Mouse (Mus musculus) hindbrain, embryonic 16.5 days (tissue): ENCODE results near the gene Rab11fip4. TPM values are rescaled to one million over a fixed set of nuclear protein-coding genes. Genes with fewer than 3 reads are reported as not detected.

Experiments used
- ATAC-seq: fragments of 200-750 bp; cut with Nextera tagmentation; 2 replicates; pipeline ENCODE4 v1.8.0; 2017; ENCODE audit warnings: moderate TSS enrichment, moderate library complexity
- H3K27ac ChIP-seq: fragments of 300-500 bp; sonication (generic); 2 replicates; pipeline ENCODE4 v1.5.1; 2014; ENCODE audit warnings: low read depth, mild to moderate bottlenecking, control low read depth, low read length, moderate library complexity
- H3K27me3 ChIP-seq: fragments of 300-500 bp; sonication (generic); replicated peaks from 2 replicates; pipeline ENCODE4 v1.6.1; 2014; ENCODE audit warnings: low read length; ENCODE audit not compliant: control insufficient read depth, insufficient read depth
- H3K36me3 ChIP-seq: fragments of 300-500 bp; sonication (generic); 2 replicates; pipeline ENCODE4 v1.6.1; 2014; ENCODE audit warnings: mild to moderate bottlenecking, low read length, moderate library complexity, mixed read lengths; ENCODE audit not compliant: control insufficient read depth, insufficient read depth
- H3K4me1 ChIP-seq: fragments of 300-500 bp; sonication (generic); 2 replicates; pipeline ENCODE4 v1.6.1; 2014; ENCODE audit warnings: low read depth, low read length; ENCODE audit not compliant: control insufficient read depth, insufficient read depth
- H3K4me2 ChIP-seq: fragments of 300-500 bp; sonication (generic); 2 replicates; pipeline ENCODE4 v1.6.1; 2014; ENCODE audit warnings: mild to moderate bottlenecking, low read length, control low read depth, moderate library complexity
- H3K4me3 ChIP-seq: fragments of 300-500 bp; sonication (generic); 2 replicates; pipeline ENCODE4 v1.5.1; 2014; ENCODE audit warnings: mild to moderate bottlenecking, low read length, control low read depth, moderate library complexity
- H3K9ac ChIP-seq: fragments of 300-500 bp; sonication (generic); 2 replicates; pipeline ENCODE4 v1.6.1; 2014; ENCODE audit warnings: low read depth, mild to moderate bottlenecking, control low read depth, low read length, moderate library complexity
- H3K9me3 ChIP-seq: fragments of 300-500 bp; sonication (generic); 2 replicates; pipeline ENCODE4 v1.6.1; 2014; ENCODE audit warnings: mild to moderate bottlenecking, low read length, moderate library complexity; ENCODE audit not compliant: control insufficient read depth
- WGBS: fragments of 180-500 bp; shearing (Covaris S2); extraction: QIAGEN DNeasy Blood & Tissue Kit; methylation state at CpG from one replicate; pipeline ENCODE4 v1.1.7; 2014; 5-methylcytosine and 5-hydroxymethylcytosine counted together
- polyA plus RNA-seq: library from polyadenylated mRNA; unstranded; fragments of >200 nt; fragmentation: Nextera tagmentation; extraction: Ambion mirVana; gene quantifications from 2 replicates; pipeline ENCODE4 v1.2.1, GENCODE M21; 2015

Gene Rab11fip4
- polyA plus RNA-seq, 1 experiment from 2014 or later: 20.0 TPM

DNA sequence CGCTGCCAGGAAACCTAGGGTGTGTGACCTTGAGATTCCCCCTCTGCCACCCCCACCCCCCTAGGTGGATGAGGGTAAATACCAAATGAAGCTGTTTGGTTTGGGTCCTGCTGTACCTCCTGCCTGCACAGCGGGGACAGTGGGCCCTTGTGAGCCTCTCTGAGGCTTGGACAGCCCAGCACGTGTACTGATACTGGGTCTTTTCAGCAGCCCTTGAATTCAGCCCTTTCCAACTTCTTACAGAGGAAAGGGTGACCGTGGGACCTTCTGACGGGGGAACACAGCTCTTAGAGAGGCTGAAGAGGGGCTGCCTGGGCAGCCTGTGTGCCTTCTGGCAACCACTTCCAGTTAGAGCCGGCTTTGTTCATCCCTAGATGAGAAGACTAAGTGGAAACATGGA lies 85.0 kb downstream of the Rab11fip4 start:
- Histone ChIP-seq H3K9me3 (no peaks in the 10 kb centered on the region), H3K9ac (peak overlapping the region; percentile 39; the same call in 1 of the 2 replicates), H3K27ac (peak overlapping the region; percentile 49; the same call in 1 of the 2 replicates), H3K4me1 (peaks cover 15% of the 10 kb centered on the region), H3K27me3 (no peaks in the 10 kb centered on the region), H3K4me2 (no peak overlapping the region), H3K4me3 (no peak overlapping the region), H3K36me3 (no peaks in the 10 kb centered on the region)
- WGBS: 70% methylated on average over 6 of the region's 6 CpGs
- ATAC-seq: 0 out of 2 replicates have a peak, but pooled peaks have one; percentile 18

DNA sequence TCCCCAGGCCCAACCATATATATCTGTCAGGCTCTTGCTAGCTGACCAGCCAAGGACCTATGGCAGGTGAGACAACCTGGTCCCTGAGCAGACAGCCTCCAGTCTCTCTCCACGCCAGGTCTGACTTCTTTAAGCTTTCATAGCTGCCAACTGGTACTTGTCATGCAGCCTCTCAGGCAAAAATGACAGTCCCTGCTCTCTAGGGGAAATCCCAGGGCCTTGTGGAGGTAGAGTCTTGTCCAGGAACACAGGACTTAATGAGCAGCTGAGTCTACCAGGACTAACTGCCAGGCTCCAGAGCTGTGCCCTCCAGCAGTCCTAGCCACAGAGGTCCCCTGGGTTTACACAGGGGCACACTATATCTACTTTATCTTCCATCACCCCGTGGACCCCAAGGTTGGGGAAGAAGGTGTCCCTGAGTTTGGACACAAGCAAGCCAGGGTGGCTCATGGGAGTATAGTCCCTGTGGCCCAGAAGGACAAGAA lies 85.5 kb downstream of the Rab11fip4 start:
- H3K27ac ChIP-seq: no peak overlapping the region
- H3K4me1 ChIP-seq: peaks cover 15% of the 10 kb centered on the region
- no peaks in the 10 kb centered on the region for H3K36me3 ChIP-seq
- no peaks in the 10 kb centered on the region for H3K9me3 ChIP-seq
- H3K4me3 ChIP-seq: no peak overlapping the region
- H3K4me2 ChIP-seq: no peak overlapping the region
- H3K27me3 ChIP-seq: no peaks in the 10 kb centered on the region
- no peak for ATAC-seq
- no peak overlapping the region for H3K9ac ChIP-seq
- WGBS: 71% methylated on average over 2 of the region's 2 CpGs

DNA sequence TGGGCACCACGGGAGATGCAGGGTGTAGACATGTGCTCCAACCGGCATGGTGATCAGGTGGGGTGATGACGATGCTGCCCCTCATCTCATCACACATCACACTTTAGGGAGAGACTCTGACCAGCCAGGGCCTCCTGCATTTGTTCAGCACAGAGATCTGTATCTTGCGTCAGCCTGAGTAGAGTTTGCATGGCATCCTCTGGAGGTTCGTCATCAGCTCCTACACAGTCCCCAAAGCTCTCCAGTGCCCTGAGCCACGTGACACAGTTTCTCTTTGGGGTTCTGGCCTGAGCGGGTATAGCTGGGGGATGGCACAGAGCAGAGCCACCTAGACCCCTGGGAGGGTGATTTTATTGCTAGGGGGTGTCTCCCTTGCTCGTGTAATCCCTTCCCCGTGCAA lies 86.4 kb downstream of the Rab11fip4 start:
- H3K27me3 ChIP-seq: no peaks in the 10 kb centered on the region
- H3K9ac ChIP-seq: no peak overlapping the region
- H3K4me2 ChIP-seq: no peak overlapping the region
- 80% methylated on average over 9 of the region's 9 CpGs for WGBS
- no peaks in the 10 kb centered on the region for H3K36me3 ChIP-seq
- ATAC-seq: no peak
- no peak overlapping the region for H3K27ac ChIP-seq
- peaks cover 15% of the 10 kb centered on the region for H3K4me1 ChIP-seq
- H3K4me3 ChIP-seq: no peak overlapping the region
- no peaks in the 10 kb centered on the region for H3K9me3 ChIP-seq

- Histone ChIP-seq H3K27ac (no peak overlapping the region), H3K27me3 (no peaks in the 10 kb centered on the region), H3K9me3 (no peaks in the 10 kb centered on the region), H3K4me2 (no peak overlapping the region), H3K4me1 (peaks cover 15% of the 10 kb centered on the region), H3K9ac (no peak overlapping the region), H3K4me3 (no peak overlapping the region), H3K36me3 (no peaks in the 10 kb centered on the region)
- no peak for ATAC-seq
- WGBS: 87% methylated on average over 20 of the region's 20 CpGs
These were observed 87.5 kb downstream of the Rab11fip4 start for GRCm38 (mm10) chr11:79678363-79679153.

- no peak overlapping the region for H3K27ac ChIP-seq
- no peak overlapping the region for H3K4me3 ChIP-seq
- no peaks in the 10 kb centered on the region for H3K27me3 ChIP-seq
- no peaks in the 10 kb centered on the region for H3K36me3 ChIP-seq
- H3K4me2 ChIP-seq: no peak overlapping the region
- no peak for ATAC-seq
- WGBS: 85% methylated on average over 5 of the region's 5 CpGs
- H3K4me1 ChIP-seq: peaks cover 12% of the 10 kb centered on the region
- no peaks in the 10 kb centered on the region for H3K9me3 ChIP-seq
- H3K9ac ChIP-seq: no peak overlapping the region
These were observed 88.9 kb downstream of the Rab11fip4 start for GRCm38 (mm10) chr11:79679929-79680328.

DNA sequence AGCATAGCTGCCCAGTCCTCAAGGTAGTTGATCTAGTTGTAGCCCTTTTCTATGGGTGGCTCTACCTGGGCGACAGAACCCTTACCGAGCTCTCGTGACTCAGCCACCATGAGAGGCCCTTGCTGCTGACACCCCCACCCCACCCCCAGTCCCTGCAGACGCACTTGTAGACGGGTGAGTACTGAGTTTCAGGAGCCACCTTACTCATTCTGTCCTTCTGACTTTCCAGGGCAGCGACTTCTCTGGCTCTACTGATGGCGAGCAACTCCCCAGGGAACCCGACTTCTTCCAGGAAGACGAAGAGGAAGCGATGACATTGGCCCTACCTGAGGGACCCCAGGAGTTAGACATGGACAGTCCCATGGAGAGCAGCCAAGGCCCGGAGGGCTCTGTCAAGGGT lies 89.5 kb downstream of the Rab11fip4 start:
- Histone ChIP-seq H3K9me3 (no peaks in the 10 kb centered on the region), H3K4me3 (no peak overlapping the region), H3K36me3 (no peaks in the 10 kb centered on the region), H3K27me3 (no peaks in the 10 kb centered on the region), H3K9ac (no peak overlapping the region), H3K4me2 (no peak overlapping the region), H3K27ac (no peak overlapping the region), H3K4me1 (peaks cover 10% of the 10 kb centered on the region)
- ATAC-seq: no peak
- WGBS: 95% methylated on average over 11 of the region's 11 CpGs

DNA sequence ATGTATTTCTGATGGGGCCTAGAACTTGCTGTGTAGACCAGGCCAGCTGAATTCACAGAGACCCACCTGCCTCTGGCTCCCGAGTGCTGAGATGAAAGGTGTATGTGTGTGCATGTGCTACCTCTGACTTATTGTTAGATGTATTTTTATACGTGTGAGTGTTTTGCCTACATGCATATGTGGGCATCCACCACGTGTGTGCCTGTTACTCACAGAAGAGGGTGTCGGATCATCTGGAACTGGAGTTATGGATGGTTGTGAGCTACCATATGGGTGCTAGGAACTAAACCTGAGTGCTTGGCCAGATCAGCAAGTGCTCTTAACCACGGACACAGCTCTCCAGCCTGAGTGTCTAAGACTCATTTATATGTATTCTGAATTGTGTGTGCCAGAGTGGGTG lies 90.2 kb downstream of the Rab11fip4 start:
- H3K4me3 ChIP-seq: no peak overlapping the region
- no peak overlapping the region for H3K9ac ChIP-seq
- no peak overlapping the region for H3K4me2 ChIP-seq
- H3K36me3 ChIP-seq: no peaks in the 10 kb centered on the region
- no peak overlapping the region for H3K27ac ChIP-seq
- ATAC-seq: no peak
- no peaks in the 10 kb centered on the region for H3K9me3 ChIP-seq
- no peaks in the 10 kb centered on the region for H3K27me3 ChIP-seq
- peaks cover 5% of the 10 kb centered on the region for H3K4me1 ChIP-seq
- WGBS: 89% methylated on average over 5 of the region's 5 CpGs

DNA sequence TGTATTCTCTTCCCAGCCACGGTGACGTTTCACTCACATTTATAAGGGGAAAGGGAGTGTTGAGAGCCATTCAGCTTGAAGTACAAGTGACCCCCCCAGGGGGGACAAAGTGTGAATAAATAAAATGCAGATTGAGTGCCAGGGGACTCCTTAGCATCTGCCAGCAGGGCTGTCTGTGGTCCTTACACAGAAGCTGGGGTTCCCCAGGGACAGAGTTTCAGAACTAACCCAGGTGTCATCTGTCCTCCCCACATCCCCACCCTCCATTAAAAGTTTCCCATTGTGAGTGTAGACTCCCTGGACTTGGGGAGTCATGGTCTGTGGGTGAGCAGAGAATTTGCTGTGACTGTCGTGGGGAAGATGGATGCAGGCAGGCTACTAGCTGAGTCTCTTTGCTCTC lies 90.8 kb downstream of the Rab11fip4 start:
- no peak overlapping the region for H3K9ac ChIP-seq
- 44% methylated on average over 3 of the region's 3 CpGs for WGBS
- H3K27ac ChIP-seq: no peak overlapping the region
- no peaks in the 10 kb centered on the region for H3K9me3 ChIP-seq
- no peak overlapping the region for H3K4me2 ChIP-seq
- no peaks in the 10 kb centered on the region for H3K36me3 ChIP-seq
- no peaks in the 10 kb centered on the region for H3K27me3 ChIP-seq
- H3K4me1 ChIP-seq: peaks cover 5% of the 10 kb centered on the region; the same call in 1 of the 2 replicates
- no peak overlapping the region for H3K4me3 ChIP-seq
- no peak for ATAC-seq

DNA sequence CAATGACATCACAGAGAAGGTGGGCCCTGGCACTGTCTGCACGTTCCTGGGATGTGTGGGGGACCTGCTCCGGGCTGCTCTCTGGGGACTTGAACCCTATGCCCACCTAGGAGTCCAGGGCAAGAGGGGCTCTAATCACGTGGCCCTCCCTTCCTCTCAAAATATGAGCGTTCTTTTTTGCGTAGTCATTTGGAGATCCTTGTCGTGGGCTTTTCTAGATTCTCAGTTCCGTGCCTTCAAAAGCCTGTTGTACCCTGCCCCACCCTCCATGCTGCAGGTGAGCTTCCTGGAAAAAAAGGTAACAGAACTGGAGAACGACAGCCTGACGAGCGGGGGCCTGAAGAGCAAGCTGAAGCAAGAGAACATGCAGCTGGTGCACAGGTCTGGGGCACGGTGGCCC lies 94.1 kb downstream of the Rab11fip4 start:
- H3K9me3 ChIP-seq: no peaks in the 10 kb centered on the region
- WGBS: 85% methylated on average over 11 of the region's 11 CpGs
- H3K4me3 ChIP-seq: no peak overlapping the region
- H3K27ac ChIP-seq: no peak overlapping the region
- ATAC-seq: no peak
- no peak overlapping the region for H3K4me2 ChIP-seq
- H3K4me1 ChIP-seq: no peaks in the 10 kb centered on the region
- no peak overlapping the region for H3K9ac ChIP-seq
- no peaks in the 10 kb centered on the region for H3K27me3 ChIP-seq
- 0 out of 2 replicates have a peak, but pooled peaks cover 3% of the 10 kb centered on the region for H3K36me3 ChIP-seq
